Mouse (Mus musculus): ENCODE measurements around the gene Hist1h1b.
"Not testable (repeated sequence)": the region's sequence is repeated elsewhere in the genome, so short reads cannot be mapped to it uniquely, and the experiment has no call there.

GRCm38 (mm10) chr13:21797163-21797562, 16.7 kb upstream of the Hist1h1b start:
- TF ChIP-seq CTCF (IDR thresholded peaks at IDR 0.05; ENCODE audit: extremely low read depth, insufficient read depth, insufficient read length, insufficient replicate concordance); POLR2A (IDR thresholded peaks at IDR 0.05; ENCODE audit: low read depth, low read length): not testable (repeated sequence)
